Mouse (Mus musculus) forebrain, embryonic 14.5 days (tissue): ENCODE results near the gene Tspan11. TPM values are rescaled to one million over a fixed set of nuclear protein-coding genes. Genes with fewer than 3 reads are reported as not detected.
A peak's percentile ranks its signal among the peaks of the same experiment; 100 is the strongest.

ENCODE experiments used
- ATAC-seq: fragments of 200-750 bp; cut with Nextera tagmentation; 2 replicates; pipeline ENCODE4 v1.8.0; 2017; ENCODE audit warnings: mild to moderate bottlenecking, moderate library complexity
- DNase-seq: peaks from one replicate; pipeline ENCODE4 v3.0.0-alpha.2; 2015; ENCODE audit warnings: low spot score
- H3K27ac ChIP-seq: fragments of 300-500 bp; sonication (generic); 2 replicates; pipeline ENCODE4 v1.5.1; 2014; ENCODE audit warnings: low read depth, mild to moderate bottlenecking, control low read depth, low read length, moderate library complexity
- H3K27me3 ChIP-seq: fragments of 300-500 bp; sonication (generic); replicated peaks from 2 replicates; pipeline ENCODE4 v1.6.1; 2014; ENCODE audit warnings: low read length, control low read depth, mixed read lengths; ENCODE audit not compliant: control insufficient read depth, insufficient read depth
- H3K36me3 ChIP-seq: fragments of 300-500 bp; sonication (generic); 2 replicates; pipeline ENCODE4 v1.6.1; 2014; ENCODE audit warnings: low read length, control low read depth; ENCODE audit not compliant: control insufficient read depth, insufficient read depth
- H3K4me1 ChIP-seq: fragments of 300-500 bp; sonication (generic); 2 replicates; pipeline ENCODE4 v1.6.1; 2014; ENCODE audit warnings: antibody characterized with exemption, low read length, control low read depth; ENCODE audit not compliant: control insufficient read depth, insufficient read depth
- H3K4me2 ChIP-seq: fragments of 300-500 bp; sonication (generic); 2 replicates; pipeline ENCODE4 v1.6.1; 2014; ENCODE audit warnings: mild to moderate bottlenecking, control low read depth, low read length
- H3K4me3 ChIP-seq: fragments of 300-500 bp; sonication (generic); 2 replicates; pipeline ENCODE4 v1.5.1; 2014; ENCODE audit warnings: low read depth, low read length, control low read depth
- H3K9ac ChIP-seq: fragments of 300-500 bp; sonication (generic); 2 replicates; pipeline ENCODE4 v1.6.1; 2014; ENCODE audit warnings: mild to moderate bottlenecking, low read length, control low read depth, moderate library complexity
- H3K9me3 ChIP-seq: fragments of 300-500 bp; sonication (generic); replicated peaks from 2 replicates; pipeline ENCODE4 v1.6.1; 2016; ENCODE audit warnings: low read length, control low read depth, mixed read lengths; ENCODE audit not compliant: control insufficient read depth
- WGBS: fragments of 180-500 bp; shearing (Covaris S2); extraction: QIAGEN DNeasy Blood & Tissue Kit; methylation state at CpG from one replicate; pipeline ENCODE4 v1.1.7; 2014; 5-methylcytosine and 5-hydroxymethylcytosine counted together
- polyA plus RNA-seq: library from polyadenylated mRNA; unstranded; fragments of >200 nt; fragmentation: Nextera tagmentation; extraction: Ambion mirVana; gene quantifications from 2 replicates; pipeline ENCODE4 v1.2.1, GENCODE M21; 2014

Tspan11 gene
- polyA plus RNA-seq, 1 experiment from 2014 or later = 10.5 TPM

DNA sequence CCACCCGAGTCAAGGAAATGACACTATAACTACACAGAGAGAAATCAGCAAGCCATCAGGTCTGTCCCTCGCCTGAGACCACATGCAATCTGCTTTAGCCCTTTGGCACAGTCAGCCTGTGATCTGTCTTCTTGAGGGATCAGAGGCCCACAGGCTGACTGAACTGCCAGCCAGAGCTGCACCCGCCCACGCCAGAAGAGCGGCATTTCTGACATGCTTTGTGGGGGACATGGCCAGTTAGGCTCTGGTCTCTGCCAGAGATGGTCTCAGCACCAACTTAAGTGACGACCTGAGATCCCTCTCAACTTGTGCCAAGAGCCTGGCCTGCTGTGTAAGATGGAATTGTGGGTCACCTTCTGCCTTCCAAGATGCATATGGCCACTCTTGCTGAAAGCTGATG, 89.3 kb downstream of the Tspan11 start:
- Histone ChIP-seq H3K36me3 (no peaks in the 10 kb centered on the region), H3K9ac (no peak overlapping the region), H3K4me3 (no peak overlapping the region), H3K9me3 (no peaks in the 10 kb centered on the region), H3K27me3 (no peaks in the 10 kb centered on the region), H3K4me1 (no peaks in the 10 kb centered on the region; the same call in 1 of the 2 replicates), H3K27ac (no peak overlapping the region), H3K4me2 (no peak overlapping the region)
- ATAC-seq (no peak), DNase-seq (no peak)
- 85% methylated on average over 6 of the region's 6 CpGs for WGBS

DNA sequence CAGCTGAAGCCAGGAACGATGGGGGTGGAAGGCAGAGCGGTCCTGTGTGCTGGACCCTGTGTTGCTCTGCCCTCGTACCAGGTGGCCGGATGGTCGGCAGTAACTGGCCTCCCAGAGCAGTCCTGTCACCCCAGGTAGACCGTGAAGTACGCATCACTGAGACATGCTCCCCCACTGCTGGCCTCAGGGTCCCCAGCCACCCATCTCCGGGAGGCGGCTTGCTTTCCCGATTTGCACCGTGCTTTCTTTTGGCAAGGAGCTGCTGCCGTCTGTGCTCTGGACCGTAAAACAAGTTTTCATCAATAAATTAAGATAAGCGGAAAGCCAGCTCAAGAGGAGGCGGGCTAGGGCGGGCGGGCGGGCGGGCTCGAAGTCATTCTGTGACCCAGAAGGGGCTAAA, 91.6 kb downstream of the Tspan11 start:
- Histone ChIP-seq H3K4me3 (no peak overlapping the region), H3K4me1 (no peaks in the 10 kb centered on the region; the same call in 1 of the 2 replicates), H3K9ac (no peak overlapping the region), H3K27me3 (no peaks in the 10 kb centered on the region), H3K27ac (no peak overlapping the region), H3K9me3 (no peaks in the 10 kb centered on the region), H3K36me3 (no peaks in the 10 kb centered on the region), H3K4me2 (no peak overlapping the region)
- 63% methylated on average over 20 of the region's 20 CpGs for WGBS
- DNase-seq = no peak
- no peak for ATAC-seq

DNA sequence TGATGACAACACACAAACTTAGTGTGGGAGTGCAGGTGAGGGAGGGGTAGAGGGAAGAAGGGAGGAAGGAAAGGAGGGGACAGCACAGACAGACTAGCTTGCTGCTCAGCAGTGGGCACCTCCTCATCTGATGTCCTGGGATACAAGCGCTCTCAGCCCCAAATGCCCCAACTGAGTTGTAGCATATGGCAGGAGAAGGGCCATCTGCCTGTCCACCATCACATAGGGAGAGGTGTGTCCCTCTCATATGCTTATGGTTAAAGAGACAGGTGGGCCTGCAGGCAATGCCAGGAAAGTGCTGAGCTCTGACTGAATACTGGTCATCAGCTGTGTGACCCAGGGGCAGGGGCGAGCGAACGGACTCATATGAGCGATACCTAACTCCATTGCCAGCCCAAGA, 92.4 kb downstream of the Tspan11 start:
- no peaks in the 10 kb centered on the region for H3K9me3 ChIP-seq
- no peaks in the 10 kb centered on the region for H3K36me3 ChIP-seq
- H3K27me3 ChIP-seq = no peaks in the 10 kb centered on the region
- no peak for DNase-seq
- H3K4me3 ChIP-seq = no peak overlapping the region
- no peak for ATAC-seq
- 97% methylated on average over 5 of the region's 5 CpGs for WGBS
- no peak overlapping the region for H3K9ac ChIP-seq
- no peak overlapping the region for H3K4me2 ChIP-seq
- no peak overlapping the region for H3K27ac ChIP-seq
- H3K4me1 ChIP-seq = no peaks in the 10 kb centered on the region; the same call in 1 of the 2 replicates

DNA sequence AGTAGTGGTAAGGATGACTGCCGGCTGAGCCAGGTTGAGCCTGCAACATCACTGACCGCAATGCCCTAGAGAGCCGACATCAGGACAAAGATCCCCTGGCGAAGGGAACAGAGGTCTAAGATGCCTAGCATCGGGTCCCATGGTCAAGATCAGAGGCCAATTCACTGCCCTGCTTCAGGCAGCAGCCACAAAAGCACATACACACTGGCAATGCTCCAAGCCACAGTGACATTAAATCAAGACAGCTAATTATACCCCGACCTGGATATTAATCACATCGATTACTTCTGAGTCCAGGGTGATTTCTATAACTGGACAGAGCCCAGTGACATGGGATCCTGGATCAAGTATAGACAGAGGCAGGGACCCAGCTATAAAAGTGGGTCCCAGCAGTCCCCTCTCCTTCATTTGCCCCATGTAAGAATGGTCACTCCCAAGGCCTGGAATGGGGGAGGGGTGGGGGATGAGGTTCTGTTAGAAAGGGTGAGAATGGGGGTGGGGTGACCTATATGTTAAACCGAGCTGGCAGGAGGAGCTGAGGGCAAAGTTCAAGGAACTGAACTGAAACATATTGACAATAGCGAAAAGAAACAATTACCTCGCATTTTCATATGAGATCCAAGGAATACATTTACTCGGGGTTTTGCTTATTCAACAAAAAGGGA, 93.1 kb downstream of the Tspan11 start:
- no peak overlapping the region for H3K4me2 ChIP-seq
- 69% methylated on average over 11 of the region's 11 CpGs for WGBS
- no peak overlapping the region for H3K27ac ChIP-seq

DNA sequence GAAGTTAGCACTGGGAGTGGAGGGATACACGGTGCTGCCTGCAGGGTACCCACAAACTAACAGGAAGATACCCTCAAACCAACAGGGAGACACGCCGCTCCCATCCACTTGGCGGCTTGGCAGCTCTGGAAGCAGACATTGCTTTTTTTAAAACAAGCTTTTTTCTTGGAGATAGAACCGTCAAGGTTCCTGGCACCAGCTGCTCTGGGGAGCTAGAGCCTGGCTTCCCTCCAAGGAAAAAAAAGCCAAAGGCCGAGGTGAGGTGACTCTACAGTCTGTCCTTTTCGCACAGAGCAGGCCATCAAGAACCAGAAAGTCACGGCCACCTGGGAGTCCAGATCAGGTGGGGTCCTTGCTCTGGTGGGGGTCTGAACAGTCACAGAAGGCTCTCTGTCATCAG, 93.8 kb downstream of the Tspan11 start:
- Histone ChIP-seq H3K4me2 (no peak overlapping the region), H3K9ac (no peak overlapping the region), H3K27me3 (no peaks in the 10 kb centered on the region), H3K36me3 (no peaks in the 10 kb centered on the region), H3K4me3 (no peak overlapping the region), H3K9me3 (no peaks in the 10 kb centered on the region), H3K4me1 (no peaks in the 10 kb centered on the region; the same call in 1 of the 2 replicates), H3K27ac (no peak overlapping the region)
- no peak for ATAC-seq
- WGBS = 67% methylated on average over 8 of the region's 8 CpGs
- DNase-seq = no peak

More for the DNA sequence above, 93.1 kb downstream of the Tspan11 start:
- ATAC-seq (no peak), DNase-seq (no peak)
- Histone ChIP-seq H3K4me3 (no peak overlapping the region), H3K9ac (no peak overlapping the region), H3K4me1 (no peaks in the 10 kb centered on the region; the same call in 1 of the 2 replicates), H3K36me3 (no peaks in the 10 kb centered on the region), H3K27me3 (no peaks in the 10 kb centered on the region), H3K9me3 (no peaks in the 10 kb centered on the region)

DNA sequence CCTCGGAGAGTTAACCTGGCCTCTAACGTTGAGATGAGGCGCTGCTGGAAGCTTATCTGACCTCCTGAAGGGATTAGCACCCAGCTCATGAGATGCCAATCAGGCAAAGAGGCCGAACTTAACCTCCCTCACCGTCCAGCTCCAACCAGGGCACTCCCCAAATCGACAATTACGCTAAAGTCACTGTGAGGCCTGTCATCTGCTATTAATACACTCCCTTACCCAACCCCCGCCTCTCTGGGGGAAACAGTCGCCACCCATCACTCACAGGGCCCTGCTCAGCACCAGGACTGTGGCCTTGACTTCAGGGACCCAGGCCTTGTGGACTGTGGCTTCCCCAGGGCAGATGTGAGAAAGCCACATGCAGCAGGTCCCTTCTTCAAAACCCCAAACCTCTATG, 99.0 kb downstream of the Tspan11 start:
- H3K4me1 ChIP-seq = peaks cover 7% of the 10 kb centered on the region
- no peaks in the 10 kb centered on the region for H3K27me3 ChIP-seq
- no peak overlapping the region for H3K27ac ChIP-seq
- H3K9me3 ChIP-seq = no peaks in the 10 kb centered on the region
- H3K9ac ChIP-seq = no peak overlapping the region
- ATAC-seq (no peak), DNase-seq (no peak)
- 61% methylated on average over 9 of the region's 9 CpGs for WGBS
- no peaks in the 10 kb centered on the region for H3K36me3 ChIP-seq
- H3K4me3 ChIP-seq = no peak overlapping the region
- H3K4me2 ChIP-seq = no peak overlapping the region

DNA sequence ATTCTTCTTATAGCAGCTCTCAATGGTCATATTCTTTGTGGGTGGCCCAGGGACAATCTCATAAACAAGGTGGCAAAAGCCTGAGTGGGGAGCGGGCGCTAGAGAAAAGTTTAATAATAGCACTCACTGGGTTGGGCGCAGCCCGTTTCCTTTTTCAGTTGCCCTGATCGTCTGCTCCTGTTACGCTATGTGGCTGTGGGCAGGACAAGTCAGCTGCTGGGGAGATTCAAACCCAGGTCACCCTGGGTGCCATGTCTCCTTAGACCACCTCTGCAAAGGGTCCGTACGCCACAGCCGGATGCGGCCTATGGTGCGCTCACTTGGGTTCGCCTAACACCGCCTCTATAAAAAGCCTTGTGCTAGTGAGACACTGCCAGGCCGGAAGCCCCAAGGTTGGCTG, 100.0 kb downstream of the Tspan11 start:
- ATAC-seq = no peak
- Histone ChIP-seq H3K9me3 (no peaks in the 10 kb centered on the region), H3K27ac (no peak overlapping the region), H3K4me1 (peaks cover 7% of the 10 kb centered on the region; the same call in 1 of the 2 replicates), H3K4me3 (no peak overlapping the region), H3K9ac (no peak overlapping the region), H3K4me2 (no peak overlapping the region), H3K36me3 (no peaks in the 10 kb centered on the region), H3K27me3 (no peaks in the 10 kb centered on the region)
- no peak for DNase-seq
- WGBS = 94% methylated on average over 14 of the region's 14 CpGs

DNA sequence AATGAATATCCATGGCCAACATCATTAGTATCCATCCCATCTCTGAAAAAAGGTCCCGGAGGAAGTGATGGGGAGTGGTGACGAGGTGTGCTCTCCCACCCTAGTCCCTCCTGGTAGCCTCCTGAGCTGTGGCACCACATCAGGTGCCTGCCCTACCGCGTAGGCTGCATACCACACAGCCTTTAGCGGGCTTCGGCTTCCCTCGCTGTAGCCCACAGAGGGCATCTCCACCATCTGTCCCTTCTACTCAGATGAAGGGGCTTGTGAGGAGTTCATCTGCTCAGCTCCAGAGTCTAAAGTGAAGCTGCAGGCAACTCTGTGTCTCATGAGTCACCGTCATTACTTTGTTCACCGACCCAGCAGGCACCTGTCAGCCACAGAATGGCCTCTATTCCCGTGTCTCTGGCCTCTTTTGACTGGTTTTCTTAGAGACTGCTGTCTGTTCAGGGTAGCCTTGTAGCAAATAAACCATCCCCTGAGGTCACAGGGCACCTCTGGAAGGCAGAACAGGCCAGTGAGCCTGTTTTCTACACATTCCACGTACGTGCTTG, 101.6 kb downstream of the Tspan11 start:
- Histone ChIP-seq H3K27me3 (no peaks in the 10 kb centered on the region), H3K4me2 (no peak overlapping the region), H3K4me3 (no peak overlapping the region), H3K4me1 (peaks cover 7% of the 10 kb centered on the region; the same call in 1 of the 2 replicates), H3K9me3 (no peaks in the 10 kb centered on the region), H3K9ac (no peak overlapping the region), H3K36me3 (no peaks in the 10 kb centered on the region), H3K27ac (no peak overlapping the region)
- ATAC-seq (peak; percentile 6; the same call in 1 of the 2 replicates), DNase-seq (no peak)
- 80% methylated on average over 12 of the region's 12 CpGs for WGBS

DNA sequence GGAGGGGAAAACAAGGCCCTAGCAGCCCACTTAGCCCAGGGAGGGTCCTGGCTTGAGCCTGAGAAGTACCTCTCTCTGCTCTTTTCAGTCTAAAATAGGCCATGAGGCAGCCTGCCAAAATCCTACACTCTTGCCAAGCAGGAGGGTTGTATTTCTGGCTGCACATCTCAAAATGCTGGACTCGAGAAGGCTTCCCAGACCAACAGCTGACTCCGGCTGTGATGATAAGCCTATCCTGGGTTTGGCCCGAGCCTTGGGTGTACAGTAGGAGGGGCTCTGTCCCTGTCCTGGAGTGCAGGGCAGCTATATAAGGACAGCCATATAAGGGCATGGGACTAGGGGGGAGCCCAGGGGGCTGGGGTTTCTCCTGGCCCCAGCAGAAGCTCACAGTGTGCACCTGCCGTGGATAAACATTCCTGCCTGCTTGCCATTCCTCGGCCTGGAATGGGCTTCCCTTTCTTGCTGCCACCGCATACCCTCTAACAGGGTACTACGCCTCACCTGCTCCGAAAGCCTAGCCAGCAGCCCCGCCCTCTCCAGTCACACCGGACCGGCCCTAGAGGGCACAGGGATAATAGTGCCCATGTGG, 102.3 kb downstream of the Tspan11 start:
- no peak overlapping the region for H3K27ac ChIP-seq
- H3K36me3 ChIP-seq = no peaks in the 10 kb centered on the region
- ATAC-seq (peak; percentile 38; the same call in 1 of the 2 replicates), DNase-seq (peak; percentile 73)
- H3K4me3 ChIP-seq = no peak overlapping the region
- no peak overlapping the region for H3K4me2 ChIP-seq
- H3K4me1 ChIP-seq = peaks cover 7% of the 10 kb centered on the region; the same call in 1 of the 2 replicates
- H3K9me3 ChIP-seq = no peaks in the 10 kb centered on the region
- H3K9ac ChIP-seq = no peak overlapping the region
- H3K27me3 ChIP-seq = no peaks in the 10 kb centered on the region
- 66% methylated on average over 11 of the region's 11 CpGs for WGBS
